Mouse (Mus musculus): ENCODE measurements around the gene Aak1. TPM values are rescaled to one million over a fixed set of nuclear protein-coding genes. Genes with fewer than 3 reads are reported as not detected.
A peak's percentile ranks its signal among the peaks of the same experiment; 100 is the strongest.
"Not testable (repeated sequence)": the region's sequence is repeated elsewhere in the genome, so short reads cannot be mapped to it uniquely, and the experiment has no call there.

Gene Aak1
- polyA plus RNA-seq, 1 experiment from 2014 or later, result 16.7 TPM

- H3K36me3 ChIP-seq, result no peaks in the 10 kb centered on the region; the same call in 1 of the 2 replicates
- no peak overlapping the region for H3K4me2 ChIP-seq
- no peak overlapping the region for H3K27ac ChIP-seq
- 83% methylated on average over 10 of the region's 10 CpGs for WGBS
- no peak overlapping the region for H3K4me3 ChIP-seq
- no peaks in the 10 kb centered on the region for H3K9me3 ChIP-seq
- no peaks in the 10 kb centered on the region for H3K27me3 ChIP-seq
- ATAC-seq (ENCODE audit: insufficient number of reproducible peaks, low FRiP score, low TSS enrichment, low read depth), result no peak
- peaks cover 2% of the 10 kb centered on the region; the same call in 1 of the 2 replicates for H3K4me1 ChIP-seq
- H3K9ac ChIP-seq, result no peak overlapping the region
Measured at GRCm38 (mm10) chr6:87037826-87038620, 188.7 kb downstream of the Aak1 start.

DNA sequence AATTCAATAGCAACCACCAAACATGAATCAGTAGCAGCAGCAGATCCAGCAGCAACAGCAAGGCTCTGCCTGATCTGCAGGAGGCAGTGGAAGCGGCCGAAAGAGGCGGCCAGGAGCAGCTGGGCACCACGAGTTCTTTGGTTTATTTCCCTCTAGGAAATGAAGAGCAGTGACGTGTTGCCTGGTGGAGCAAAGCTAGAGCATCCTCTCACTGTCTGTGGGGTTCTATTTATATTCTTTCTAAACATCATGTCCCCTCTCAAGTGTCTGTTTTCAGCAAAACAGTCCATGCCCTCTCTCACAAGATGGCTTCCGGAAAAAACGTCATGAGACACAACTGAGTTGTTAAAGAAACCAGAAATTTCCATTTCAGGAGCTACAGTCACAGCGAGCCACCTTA, 189.8 kb downstream of the Aak1 start:
- H3K4me2 ChIP-seq, result no peak overlapping the region
- no peak for ATAC-seq (ENCODE audit: insufficient number of reproducible peaks, low FRiP score, low TSS enrichment, low read depth)
- no peak overlapping the region for H3K9ac ChIP-seq
- WGBS, result 84% methylated on average over 8 of the region's 8 CpGs
- H3K27me3 ChIP-seq, result no peaks in the 10 kb centered on the region
- no peak overlapping the region for H3K4me3 ChIP-seq
- no peaks in the 10 kb centered on the region for H3K9me3 ChIP-seq
- no peaks in the 10 kb centered on the region; the same call in 1 of the 2 replicates for H3K36me3 ChIP-seq
- peaks cover 8% of the 10 kb centered on the region for H3K4me1 ChIP-seq
- no peak overlapping the region for H3K27ac ChIP-seq

GRCm38 (mm10) chr6:87040971-87041370, 191.7 kb downstream of the Aak1 start:
- H3K4me3 ChIP-seq, result no peak overlapping the region
- ATAC-seq (ENCODE audit: insufficient number of reproducible peaks, low FRiP score, low TSS enrichment, low read depth), result no peak
- no peaks in the 10 kb centered on the region; the same call in 1 of the 2 replicates for H3K36me3 ChIP-seq
- H3K4me2 ChIP-seq, result no peak overlapping the region
- no peak overlapping the region for H3K9ac ChIP-seq
- H3K9me3 ChIP-seq, result no peaks in the 10 kb centered on the region
- peaks cover 15% of the 10 kb centered on the region for H3K4me1 ChIP-seq
- 71% methylated on average over 4 of the region's 4 CpGs for WGBS
- H3K27ac ChIP-seq, result peak overlapping the region; percentile 100
- no peaks in the 10 kb centered on the region for H3K27me3 ChIP-seq

GRCm38 (mm10) chr6:87041431-87041830, 192.1 kb downstream of the Aak1 start:
- Histone ChIP-seq H3K36me3 (no peaks in the 10 kb centered on the region; the same call in 1 of the 2 replicates), H3K27me3 (no peaks in the 10 kb centered on the region), H3K9ac (no peak overlapping the region), H3K4me2 (0 out of 2 replicates have a peak overlapping the region, but pooled peaks have one; percentile 62), H3K4me3 (no peak overlapping the region), H3K9me3 (no peaks in the 10 kb centered on the region), H3K4me1 (peaks cover 15% of the 10 kb centered on the region), H3K27ac (peak overlapping the region; percentile 100)
- 84% methylated on average over 7 of the region's 7 CpGs for WGBS
- ATAC-seq (ENCODE audit: insufficient number of reproducible peaks, low FRiP score, low TSS enrichment, low read depth), result no peak

GRCm38 (mm10) chr6:87042004-87042336, 192.7 kb downstream of the Aak1 start:
- peaks cover 15% of the 10 kb centered on the region for H3K4me1 ChIP-seq
- no peak for ATAC-seq (ENCODE audit: insufficient number of reproducible peaks, low FRiP score, low TSS enrichment, low read depth)
- no peaks in the 10 kb centered on the region for H3K9me3 ChIP-seq
- H3K27ac ChIP-seq, result peak overlapping the region; percentile 100
- peak overlapping the region; percentile 62 for H3K4me2 ChIP-seq
- H3K4me3 ChIP-seq, result peak overlapping the region; percentile 94
- no peaks in the 10 kb centered on the region for H3K27me3 ChIP-seq
- under 1% methylated on average over 11 of the region's 11 CpGs for WGBS
- peak overlapping the region; percentile 85 for H3K9ac ChIP-seq
- H3K36me3 ChIP-seq, result no peaks in the 10 kb centered on the region; the same call in 1 of the 2 replicates

GRCm38 (mm10) chr6:87042337-87043130, 193.2 kb downstream of the Aak1 start, which contains the start of gene Gfpt1:
Gfpt1 (plus strand) TSS chr6:87042846.
- H3K36me3 ChIP-seq, result peaks cover under 1% of the 10 kb centered on the region
- peak within 1 kb of the TSS; percentile 96 for H3K9ac ChIP-seq
- H3K9me3 ChIP-seq, result no peaks in the 10 kb centered on the region
- H3K4me3 ChIP-seq, result peak within 1 kb of the TSS; percentile 94
- ATAC-seq (ENCODE audit: insufficient number of reproducible peaks, low FRiP score, low TSS enrichment, low read depth), result peak; percentile 98
- no peaks in the 10 kb centered on the region for H3K27me3 ChIP-seq
- H3K4me1 ChIP-seq, result peaks cover 15% of the 10 kb centered on the region
- WGBS, result under 1% methylated on average over 68 of the region's 68 CpGs
- H3K27ac ChIP-seq, result peak within 1 kb of the TSS; percentile 100
- H3K4me2 ChIP-seq, result peak within 1 kb of the TSS; percentile 63

DNA sequence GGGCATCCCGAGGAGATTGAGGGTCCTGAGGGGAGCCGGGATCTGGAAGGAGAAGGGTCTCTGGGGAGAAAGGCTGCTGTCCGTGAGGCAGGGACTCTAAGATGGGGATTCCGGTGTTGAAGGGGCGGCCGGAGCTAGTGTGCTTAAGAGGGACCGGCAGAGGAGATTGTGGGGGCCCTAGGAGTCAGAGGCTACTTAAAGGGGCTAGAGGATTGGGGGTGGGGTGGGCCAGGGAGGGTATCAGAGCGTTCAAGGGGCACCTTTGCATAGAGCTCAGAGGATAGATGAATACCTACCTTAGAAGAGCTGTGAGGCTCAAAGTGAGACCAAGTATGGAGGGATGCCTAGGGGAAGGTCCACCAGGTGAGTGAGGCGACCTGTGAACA, 193.8 kb downstream of the Aak1 start:
- Histone ChIP-seq H3K9me3 (no peaks in the 10 kb centered on the region), H3K27ac (peak overlapping the region; percentile 100), H3K4me1 (peaks cover 15% of the 10 kb centered on the region), H3K36me3 (peaks cover 6% of the 10 kb centered on the region), H3K27me3 (no peaks in the 10 kb centered on the region), H3K9ac (peak overlapping the region; percentile 96), H3K4me3 (peak overlapping the region; percentile 94), H3K4me2 (peak overlapping the region; percentile 63)
- ATAC-seq (ENCODE audit: insufficient number of reproducible peaks, low FRiP score, low TSS enrichment, low read depth), result no peak
- 2% methylated on average over 9 of the region's 9 CpGs for WGBS

DNA sequence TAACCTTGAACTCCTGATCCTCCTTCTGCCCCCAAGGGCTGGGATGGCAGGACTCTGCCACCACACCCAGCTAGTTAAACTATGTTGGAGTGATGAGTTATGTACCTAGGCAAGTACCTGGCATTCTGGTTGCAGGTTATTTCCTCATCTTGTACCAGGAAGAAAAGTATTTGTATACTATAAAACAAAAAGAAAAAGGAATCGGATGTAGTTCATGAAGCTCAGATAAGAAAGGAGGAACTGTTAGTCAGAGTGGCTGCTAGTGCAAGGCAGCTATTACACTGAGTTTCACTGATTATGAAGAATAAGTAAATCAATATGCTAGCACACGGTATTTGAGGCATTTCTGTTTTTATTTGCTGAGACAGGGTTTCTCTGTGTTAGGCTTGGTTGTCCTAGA, 195.6 kb downstream of the Aak1 start:
- no peak overlapping the region for H3K4me2 ChIP-seq
- ATAC-seq (ENCODE audit: insufficient number of reproducible peaks, low FRiP score, low TSS enrichment, low read depth), result no peak
- no peaks in the 10 kb centered on the region for H3K9me3 ChIP-seq
- H3K4me3 ChIP-seq, result peak overlapping the region; percentile 10; the same call in 1 of the 2 replicates
- H3K27me3 ChIP-seq, result no peaks in the 10 kb centered on the region
- H3K9ac ChIP-seq, result no peak overlapping the region
- 77% methylated on average over 2 of the region's 2 CpGs for WGBS
- H3K36me3 ChIP-seq, result peaks cover 12% of the 10 kb centered on the region
- H3K4me1 ChIP-seq, result peaks cover 15% of the 10 kb centered on the region
- no peak overlapping the region for H3K27ac ChIP-seq

DNA sequence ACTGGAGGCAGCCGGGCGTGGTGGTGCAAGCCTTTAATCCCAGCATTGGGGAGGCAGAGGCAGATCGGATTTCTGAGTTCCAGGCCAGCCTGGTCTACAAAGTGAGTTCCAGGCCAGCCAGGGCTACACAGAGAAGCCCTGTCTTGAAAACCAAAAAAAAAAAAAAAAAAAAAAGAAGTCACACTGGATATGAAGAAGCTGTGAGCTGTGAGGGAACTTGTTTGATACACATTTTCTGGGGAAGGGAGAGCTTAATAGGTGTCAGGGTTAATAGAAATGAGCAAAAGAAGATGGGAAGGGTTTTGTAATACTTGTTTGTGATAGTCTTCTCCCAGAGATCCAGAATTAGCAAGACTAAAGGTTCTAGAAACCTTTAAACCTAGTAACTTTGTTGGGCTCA, 196.2 kb downstream of the Aak1 start:
- H3K4me2 ChIP-seq, result no peak overlapping the region
- H3K9ac ChIP-seq, result no peak overlapping the region
- no peaks in the 10 kb centered on the region for H3K27me3 ChIP-seq
- H3K36me3 ChIP-seq, result peaks cover 12% of the 10 kb centered on the region
- no peaks in the 10 kb centered on the region for H3K9me3 ChIP-seq
- peaks cover 15% of the 10 kb centered on the region for H3K4me1 ChIP-seq
- H3K27ac ChIP-seq, result no peak overlapping the region
- ATAC-seq (ENCODE audit: insufficient number of reproducible peaks, low FRiP score, low TSS enrichment, low read depth), result no peak
- H3K4me3 ChIP-seq, result no peak overlapping the region
- WGBS, result 69% methylated on average over 3 of the region's 3 CpGs

DNA sequence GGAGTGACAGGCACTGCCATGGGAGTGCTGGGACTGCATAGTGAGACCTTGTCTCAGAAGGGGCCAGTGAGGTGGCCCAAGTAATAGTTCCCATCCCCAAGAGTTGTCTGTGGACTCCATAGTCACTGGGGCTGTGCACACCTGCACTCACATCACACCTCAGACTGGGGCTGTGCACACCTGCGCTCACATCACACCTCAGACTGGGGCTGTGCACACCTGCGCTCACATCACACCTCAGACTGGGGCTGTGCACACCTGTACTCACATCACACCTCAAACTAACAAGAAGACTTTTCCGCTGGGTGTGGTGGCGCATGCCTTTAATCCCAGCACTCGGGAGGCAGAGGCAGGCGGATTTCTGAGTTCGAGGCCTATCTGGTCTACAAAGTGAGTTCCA, 199.4 kb downstream of the Aak1 start:
- H3K27me3 ChIP-seq; H3K9me3 ChIP-seq; H3K4me3 ChIP-seq; H3K27ac ChIP-seq; H3K4me2 ChIP-seq; ATAC-seq (ENCODE audit: insufficient number of reproducible peaks, low FRiP score, low TSS enrichment, low read depth); H3K9ac ChIP-seq: not testable (repeated sequence)
- H3K4me1 ChIP-seq, result peaks cover 10% of the 10 kb centered on the region
- peaks cover 37% of the 10 kb centered on the region for H3K36me3 ChIP-seq
- WGBS, result 95% methylated on average over 7 of the region's 7 CpGs

- Histone ChIP-seq H3K4me3 (no peak overlapping the region), H3K9me3 (no peaks in the 10 kb centered on the region), H3K27ac (no peak overlapping the region), H3K4me2 (no peak overlapping the region), H3K36me3 (peaks cover 63% of the 10 kb centered on the region), H3K9ac (no peak overlapping the region), H3K27me3 (no peaks in the 10 kb centered on the region), H3K4me1 (no peaks in the 10 kb centered on the region)
- 90% methylated on average over 10 of the region's 10 CpGs for WGBS
- ATAC-seq (ENCODE audit: insufficient number of reproducible peaks, low FRiP score, low TSS enrichment, low read depth), result no peak
Measured at GRCm38 (mm10) chr6:87051886-87052425, 202.6 kb downstream of the Aak1 start.

Measured in limb, embryonic 15.5 days (tissue).